Mouse (Mus musculus): ENCODE data around the gene U2af1l4. TPM values are rescaled to one million over a fixed set of nuclear protein-coding genes. Genes with fewer than 3 reads are reported as not detected.

U2af1l4 gene
- polyA plus RNA-seq, 1 experiment from 2014 or later = 111 TPM

DNA sequence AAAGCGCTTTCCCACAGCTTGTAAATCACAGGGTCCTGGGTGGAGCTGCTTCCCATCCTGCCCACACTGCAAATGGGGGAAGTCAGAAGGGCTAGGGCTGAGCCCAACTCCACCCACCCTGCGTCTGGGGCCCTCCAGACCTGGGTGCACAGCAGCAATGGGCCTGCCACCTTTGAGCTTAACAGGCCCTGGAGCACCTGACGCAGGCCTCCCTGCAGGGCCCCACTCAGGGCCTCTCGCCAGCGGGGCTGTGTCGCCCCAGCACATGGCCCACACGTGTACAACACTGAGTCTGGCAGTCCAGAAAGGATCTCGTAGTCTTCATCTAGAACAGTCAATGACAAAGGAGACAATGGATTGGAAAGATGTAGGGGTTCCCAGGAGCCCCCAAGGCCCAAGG, 16.8 kb downstream of the U2af1l4 start:
- Histone ChIP-seq H3K9ac (replicated peaks; ENCODE audit: low read depth, low read length) (no peak overlapping the region), H3K4me2 (ENCODE audit: low read length) (no peak overlapping the region), H3K27me3 (replicated peaks; ENCODE audit: control insufficient read depth, insufficient read depth, low read length) (no peaks in the 10 kb centered on the region), H3K4me1 (replicated peaks; ENCODE audit: control insufficient read depth, insufficient read depth, low read length) (no peaks in the 10 kb centered on the region), H3K36me3 (ENCODE audit: control insufficient read depth, insufficient read depth) (peaks cover 88% of the 10 kb centered on the region), H3K27ac (ENCODE audit: low read length) (no peak overlapping the region), H3K4me3 (replicated peaks; ENCODE audit: low read length) (no peak overlapping the region), H3K9me3 (ENCODE audit: control insufficient read depth, low read length) (no peaks in the 10 kb centered on the region)
- 90% methylated on average over 8 of the region's 8 CpGs for WGBS
- ATAC-seq = no peak; the same call in 1 of the 2 replicates

DNA sequence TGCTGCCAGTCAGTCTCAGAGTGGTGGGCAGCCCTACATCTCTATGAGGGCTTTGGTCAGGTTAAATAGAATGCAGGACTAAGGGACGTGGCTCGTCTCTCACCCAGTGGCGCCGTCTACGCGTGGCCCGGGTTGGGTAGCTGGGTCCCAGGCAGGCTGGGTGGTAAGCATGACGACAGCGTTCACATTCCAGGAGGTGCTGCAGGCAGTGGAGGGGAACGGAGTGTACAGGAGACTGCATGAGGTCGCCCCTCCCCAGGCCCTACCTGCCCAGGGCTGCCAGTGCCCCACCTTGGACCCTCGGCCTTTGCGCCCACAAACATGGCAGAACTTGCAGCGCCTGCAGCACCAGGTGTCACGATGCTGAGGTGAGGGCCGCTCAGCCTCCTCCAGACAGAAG, 18.4 kb downstream of the U2af1l4 start:
- peaks cover 78% of the 10 kb centered on the region for H3K36me3 ChIP-seq (ENCODE audit: control insufficient read depth, insufficient read depth)
- H3K9ac ChIP-seq (replicated peaks; ENCODE audit: low read depth, low read length) = no peak overlapping the region
- WGBS = 96% methylated on average over 16 of the region's 16 CpGs
- H3K9me3 ChIP-seq (ENCODE audit: control insufficient read depth, low read length) = no peaks in the 10 kb centered on the region
- ATAC-seq = no peak
- H3K27me3 ChIP-seq (replicated peaks; ENCODE audit: control insufficient read depth, insufficient read depth, low read length) = no peaks in the 10 kb centered on the region
- H3K4me2 ChIP-seq (ENCODE audit: low read length) = no peak overlapping the region
- no peak overlapping the region for H3K27ac ChIP-seq (ENCODE audit: low read length)
- H3K4me1 ChIP-seq (replicated peaks; ENCODE audit: control insufficient read depth, insufficient read depth, low read length) = peaks cover 4% of the 10 kb centered on the region
- no peak overlapping the region for H3K4me3 ChIP-seq (replicated peaks; ENCODE audit: low read length)

DNA sequence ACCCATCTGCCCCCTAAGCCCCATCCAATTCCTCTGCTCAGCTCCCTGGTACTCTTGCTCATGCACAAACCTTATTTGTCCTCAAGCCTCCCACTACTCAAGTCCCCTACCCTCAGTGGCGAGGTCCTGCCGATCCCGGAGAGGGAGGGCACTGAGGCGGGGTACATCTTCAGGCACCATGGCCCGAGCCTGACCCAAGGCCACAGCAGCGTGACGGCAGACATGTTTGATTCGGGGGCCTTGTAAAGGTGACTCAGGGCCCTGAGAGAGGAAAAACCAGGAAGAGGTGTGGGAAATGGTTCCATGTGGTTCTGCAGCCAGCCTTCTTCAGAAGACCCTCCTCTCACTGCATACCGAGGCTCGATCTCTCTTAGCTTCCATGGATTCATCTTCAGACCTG, 21.2 kb downstream of the U2af1l4 start:
- no peak overlapping the region for H3K4me2 ChIP-seq (ENCODE audit: low read length)
- no peak for ATAC-seq
- 93% methylated on average over 10 of the region's 10 CpGs for WGBS
- peaks cover 51% of the 10 kb centered on the region for H3K36me3 ChIP-seq (ENCODE audit: control insufficient read depth, insufficient read depth)
- H3K9me3 ChIP-seq (ENCODE audit: control insufficient read depth, low read length) = no peaks in the 10 kb centered on the region
- H3K4me1 ChIP-seq (replicated peaks; ENCODE audit: control insufficient read depth, insufficient read depth, low read length) = peaks cover 17% of the 10 kb centered on the region
- H3K27me3 ChIP-seq (replicated peaks; ENCODE audit: control insufficient read depth, insufficient read depth, low read length) = no peaks in the 10 kb centered on the region
- H3K9ac ChIP-seq (replicated peaks; ENCODE audit: low read depth, low read length) = no peak overlapping the region
- H3K27ac ChIP-seq (ENCODE audit: low read length) = no peak overlapping the region
- H3K4me3 ChIP-seq (replicated peaks; ENCODE audit: low read length) = no peak overlapping the region

- peaks cover 23% of the 10 kb centered on the region for H3K4me1 ChIP-seq (replicated peaks; ENCODE audit: control insufficient read depth, insufficient read depth, low read length)
- H3K9ac ChIP-seq (replicated peaks; ENCODE audit: low read depth, low read length) = no peak overlapping the region
- no peak for ATAC-seq
- H3K4me3 ChIP-seq (replicated peaks; ENCODE audit: low read length) = no peak overlapping the region
- H3K36me3 ChIP-seq (ENCODE audit: control insufficient read depth, insufficient read depth) = peaks cover 43% of the 10 kb centered on the region
- no peak overlapping the region for H3K4me2 ChIP-seq (ENCODE audit: low read length)
- WGBS = 92% methylated on average over 7 of the region's 7 CpGs
- no peaks in the 10 kb centered on the region for H3K27me3 ChIP-seq (replicated peaks; ENCODE audit: control insufficient read depth, insufficient read depth, low read length)
- H3K27ac ChIP-seq (ENCODE audit: low read length) = no peak overlapping the region
- no peaks in the 10 kb centered on the region for H3K9me3 ChIP-seq (ENCODE audit: control insufficient read depth, low read length)
Measured at GRCm38 (mm10) chr7:30585170-30585569, 22.1 kb downstream of the U2af1l4 start.

- Histone ChIP-seq H3K4me1 (replicated peaks; ENCODE audit: control insufficient read depth, insufficient read depth, low read length) (peaks cover 23% of the 10 kb centered on the region), H3K9ac (replicated peaks; ENCODE audit: low read depth, low read length) (no peak overlapping the region), H3K27ac (ENCODE audit: low read length) (no peak overlapping the region), H3K9me3 (ENCODE audit: control insufficient read depth, low read length) (no peaks in the 10 kb centered on the region), H3K4me2 (ENCODE audit: low read length) (no peak overlapping the region; the same call in 1 of the 2 replicates), H3K4me3 (replicated peaks; ENCODE audit: low read length) (no peak overlapping the region; the same call in 1 of the 2 replicates), H3K27me3 (replicated peaks; ENCODE audit: control insufficient read depth, insufficient read depth, low read length) (no peaks in the 10 kb centered on the region), H3K36me3 (ENCODE audit: control insufficient read depth, insufficient read depth) (peaks cover 34% of the 10 kb centered on the region)
- no peak for ATAC-seq
- WGBS = 87% methylated on average over 28 of the region's 28 CpGs
Measured at GRCm38 (mm10) chr7:30586455-30587020, 23.4 kb downstream of the U2af1l4 start.

- Histone ChIP-seq H3K4me3 (replicated peaks; ENCODE audit: low read length) (peak overlapping the region; percentile 99), H3K4me2 (ENCODE audit: low read length) (peak overlapping the region; percentile 83), H3K27ac (ENCODE audit: low read length) (peak overlapping the region; percentile 91), H3K27me3 (replicated peaks; ENCODE audit: control insufficient read depth, insufficient read depth, low read length) (no peaks in the 10 kb centered on the region), H3K9ac (replicated peaks; ENCODE audit: low read depth, low read length) (peak overlapping the region; percentile 99), H3K36me3 (ENCODE audit: control insufficient read depth, insufficient read depth) (peaks cover 20% of the 10 kb centered on the region), H3K9me3 (ENCODE audit: control insufficient read depth, low read length) (no peaks in the 10 kb centered on the region), H3K4me1 (replicated peaks; ENCODE audit: control insufficient read depth, insufficient read depth, low read length) (peaks cover 23% of the 10 kb centered on the region)
- WGBS = under 1% methylated on average over 60 of the region's 67 CpGs
- ATAC-seq = peak; percentile 39
Measured at GRCm38 (mm10) chr7:30587842-30588667, 25.0 kb downstream of the U2af1l4 start.

GRCm38 (mm10) chr7:30588676-30589434, 25.8 kb downstream of the U2af1l4 start, which contains the start of gene Kmt2b:
Gene Kmt2b, minus strand, starts transcription at chr7:30588726.
- H3K9me3 ChIP-seq (ENCODE audit: control insufficient read depth, low read length) = no peaks in the 10 kb centered on the region
- H3K4me2 ChIP-seq (ENCODE audit: low read length) = peak within 1 kb of the TSS; percentile 83
- H3K4me1 ChIP-seq (replicated peaks; ENCODE audit: control insufficient read depth, insufficient read depth, low read length) = peaks cover 23% of the 10 kb centered on the region
- peaks cover 13% of the 10 kb centered on the region for H3K36me3 ChIP-seq (ENCODE audit: control insufficient read depth, insufficient read depth)
- ATAC-seq = peak; percentile 94
- peak within 1 kb of the TSS; percentile 99 for H3K4me3 ChIP-seq (replicated peaks; ENCODE audit: low read length)
- H3K27ac ChIP-seq (ENCODE audit: low read length) = peak within 1 kb of the TSS; percentile 91
- peak within 1 kb of the TSS; percentile 99 for H3K9ac ChIP-seq (replicated peaks; ENCODE audit: low read depth, low read length)
- under 1% methylated on average over 48 of the region's 68 CpGs for WGBS
- no peaks in the 10 kb centered on the region for H3K27me3 ChIP-seq (replicated peaks; ENCODE audit: control insufficient read depth, insufficient read depth, low read length)

DNA sequence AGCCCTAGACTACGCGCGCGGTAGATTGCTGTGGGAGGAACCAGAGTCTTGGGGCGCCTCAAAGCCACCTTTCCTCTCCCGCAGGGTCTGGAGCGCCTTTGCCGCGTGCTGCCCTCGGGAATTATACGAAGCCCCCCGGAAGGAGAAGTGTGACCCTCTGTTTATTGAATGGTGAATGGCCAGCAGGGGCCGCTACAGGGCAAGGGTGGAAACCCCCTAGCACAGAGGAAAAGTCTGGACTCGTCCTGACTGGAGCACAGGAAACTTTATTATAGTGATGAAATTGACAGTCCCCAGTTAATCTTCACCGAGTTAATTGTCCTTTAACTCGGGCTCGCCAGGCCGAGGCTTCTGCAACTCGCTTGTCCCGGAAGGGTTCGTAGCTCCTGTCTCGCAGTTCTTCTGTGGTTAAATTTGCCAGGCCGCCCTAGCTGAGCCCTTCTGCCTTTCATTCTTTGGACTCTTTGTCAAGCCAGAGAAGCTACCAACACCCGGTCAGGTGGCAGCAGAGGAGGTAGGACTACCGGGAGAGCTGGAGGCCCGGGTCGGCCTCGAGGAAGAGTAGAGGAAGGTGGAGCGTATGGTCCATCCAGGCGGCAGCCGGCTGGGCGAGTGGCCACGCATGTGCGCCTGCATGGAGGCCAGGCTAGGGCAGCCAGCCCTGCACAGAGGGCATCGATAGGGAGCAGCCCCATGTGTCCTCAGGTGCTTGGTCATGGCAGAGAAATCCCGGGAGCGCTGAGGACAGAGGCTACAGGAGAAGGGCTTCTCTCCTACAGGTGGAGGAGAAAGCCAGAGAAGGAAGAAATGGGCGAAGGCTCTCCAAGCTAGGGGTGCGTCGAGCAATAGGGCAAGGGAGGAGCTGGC, 26.6 kb downstream of the U2af1l4 start:
- Histone ChIP-seq H3K4me1 (replicated peaks; ENCODE audit: control insufficient read depth, insufficient read depth, low read length) (peaks cover 23% of the 10 kb centered on the region), H3K9me3 (ENCODE audit: control insufficient read depth, low read length) (no peaks in the 10 kb centered on the region), H3K4me2 (ENCODE audit: low read length) (peak overlapping the region; percentile 77), H3K4me3 (replicated peaks; ENCODE audit: low read length) (peak overlapping the region; percentile 99), H3K9ac (replicated peaks; ENCODE audit: low read depth, low read length) (peak overlapping the region; percentile 99), H3K27ac (ENCODE audit: low read length) (peak overlapping the region; percentile 91), H3K36me3 (ENCODE audit: control insufficient read depth, insufficient read depth) (peaks cover 5% of the 10 kb centered on the region; the same call in 1 of the 2 replicates), H3K27me3 (replicated peaks; ENCODE audit: control insufficient read depth, insufficient read depth, low read length) (no peaks in the 10 kb centered on the region)
- 30% methylated on average over 40 of the region's 40 CpGs for WGBS
- peak; percentile 60 for ATAC-seq

Measured in forebrain, embryonic 16.5 days (tissue).